Mouse (Mus musculus) intestine, postnatal 0 days (tissue): Measurements from ENCODE around the gene Loxl1. TPM values are rescaled to one million over a fixed set of nuclear protein-coding genes. Genes with fewer than 3 reads are reported as not detected.

Source experiments
- ATAC-seq: fragments of 200-750 bp; cut with Nextera tagmentation; 2 replicates; pipeline ENCODE4 v1.8.0; 2017; ENCODE audit warnings: mild to moderate bottlenecking, moderate TSS enrichment, moderate library complexity
- H3K27ac ChIP-seq: fragments of 300-500 bp; sonication (generic); 2 replicates; pipeline ENCODE4 v1.5.1; 2014; ENCODE audit warnings: mild to moderate bottlenecking, low read depth, low read length, moderate library complexity
- H3K27me3 ChIP-seq: fragments of 300-500 bp; sonication (generic); replicated peaks from 2 replicates; pipeline ENCODE4 v1.6.1; 2014; ENCODE audit warnings: low read length, mixed read lengths; ENCODE audit not compliant: control insufficient read depth, insufficient read depth
- H3K36me3 ChIP-seq: fragments of 300-500 bp; sonication (generic); 2 replicates; pipeline ENCODE4 v1.6.1; 2014; ENCODE audit warnings: mild to moderate bottlenecking, moderate library complexity; ENCODE audit not compliant: control insufficient read depth, insufficient read depth
- H3K4me1 ChIP-seq: fragments of 300-500 bp; sonication (generic); replicated peaks from 2 replicates; pipeline ENCODE4 v1.6.1; 2014; ENCODE audit warnings: antibody characterized with exemption, low read length, mixed read lengths; ENCODE audit not compliant: control insufficient read depth, insufficient read depth
- H3K4me2 ChIP-seq: fragments of 300-500 bp; sonication (generic); replicated peaks from 2 replicates; pipeline ENCODE4 v1.6.1; 2014; ENCODE audit warnings: low read depth, mild to moderate bottlenecking, moderate library complexity
- H3K4me3 ChIP-seq: fragments of 300-500 bp; sonication (generic); 2 replicates; pipeline ENCODE4 v1.5.1; 2014; ENCODE audit warnings: low read depth, low read length
- H3K9ac ChIP-seq: fragments of 300-500 bp; sonication (generic); 2 replicates; pipeline ENCODE4 v1.6.1; 2014; ENCODE audit warnings: mild to moderate bottlenecking, low read depth, low read length
- H3K9me3 ChIP-seq: fragments of 300-500 bp; sonication (generic); 2 replicates; pipeline ENCODE4 v1.6.1; 2016; ENCODE audit warnings: mixed run types; ENCODE audit not compliant: control insufficient read depth
- CTCF ChIP-seq: sonication (generic); IDR thresholded peaks from 2 replicates; pipeline ENCODE4 v1.5.1; 2016; ENCODE audit warnings: low read depth, mild to moderate bottlenecking, control low read depth, antibody characterized with exemption, moderate library complexity
- WGBS: fragments of 180-500 bp; shearing (Covaris S2); extraction: QIAGEN DNeasy Blood & Tissue Kit; methylation state at CpG from one replicate; pipeline ENCODE4 v1.1.7; 2014; 5-methylcytosine and 5-hydroxymethylcytosine counted together
- polyA plus RNA-seq: library from polyadenylated mRNA; unstranded; fragments of >200 nt; fragmentation: Nextera tagmentation; extraction: Ambion mirVana; gene quantifications from 2 replicates; pipeline ENCODE4 v1.2.1, GENCODE M21; 2015

The Loxl1 gene
- polyA plus RNA-seq, 1 experiment from 2014 or later = 21.6 TPM

DNA sequence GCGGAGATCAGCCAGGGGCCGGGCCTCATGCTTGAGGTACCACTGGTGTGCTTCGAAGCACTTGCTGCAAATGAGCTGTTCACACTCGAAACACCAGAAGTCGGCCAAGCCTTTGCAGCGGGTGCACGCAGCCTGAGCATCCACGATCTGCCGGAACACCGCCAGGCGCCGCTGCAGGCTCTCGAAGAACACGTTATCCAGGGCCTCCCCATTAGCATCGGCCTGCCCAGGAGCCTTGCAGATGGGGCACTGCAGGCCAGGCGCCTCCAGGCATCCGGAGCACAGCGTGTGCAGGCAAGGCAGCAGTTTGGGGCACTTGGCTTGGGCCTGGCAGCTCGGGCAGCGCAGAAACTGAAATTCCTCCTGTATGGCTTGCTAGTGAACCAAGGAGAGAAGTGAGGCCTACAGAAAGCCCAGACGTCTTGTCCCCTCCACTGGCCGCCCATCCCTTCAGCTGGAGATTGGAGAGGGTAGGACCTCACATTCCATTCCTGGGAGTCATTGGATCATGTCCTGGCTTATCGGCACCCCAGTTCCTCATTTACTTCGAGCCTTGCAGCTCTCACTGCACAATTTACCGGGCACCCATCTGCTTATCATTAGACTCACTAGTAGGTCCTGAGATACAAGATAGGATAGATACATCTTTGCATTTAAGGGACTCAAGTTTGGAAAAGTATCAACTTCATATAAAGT, 65.8 kb downstream of the Loxl1 start:
- no peak overlapping the region for H3K9ac ChIP-seq
- peak; percentile 55; the same call in 1 of the 2 replicates for ATAC-seq
- no peaks in the 10 kb centered on the region for H3K27me3 ChIP-seq
- no peak overlapping the region for H3K27ac ChIP-seq
- H3K36me3 ChIP-seq = no peaks in the 10 kb centered on the region
- H3K4me1 ChIP-seq = no peaks in the 10 kb centered on the region; the same call in 1 of the 2 replicates
- WGBS = 13% methylated on average over 25 of the region's 25 CpGs
- TF ChIP-seq CTCF = peak; percentile 92
- peak overlapping the region; percentile 21; the same call in 1 of the 2 replicates for H3K4me3 ChIP-seq
- peak overlapping the region; percentile 84 for H3K4me2 ChIP-seq
- no peaks in the 10 kb centered on the region for H3K9me3 ChIP-seq

DNA sequence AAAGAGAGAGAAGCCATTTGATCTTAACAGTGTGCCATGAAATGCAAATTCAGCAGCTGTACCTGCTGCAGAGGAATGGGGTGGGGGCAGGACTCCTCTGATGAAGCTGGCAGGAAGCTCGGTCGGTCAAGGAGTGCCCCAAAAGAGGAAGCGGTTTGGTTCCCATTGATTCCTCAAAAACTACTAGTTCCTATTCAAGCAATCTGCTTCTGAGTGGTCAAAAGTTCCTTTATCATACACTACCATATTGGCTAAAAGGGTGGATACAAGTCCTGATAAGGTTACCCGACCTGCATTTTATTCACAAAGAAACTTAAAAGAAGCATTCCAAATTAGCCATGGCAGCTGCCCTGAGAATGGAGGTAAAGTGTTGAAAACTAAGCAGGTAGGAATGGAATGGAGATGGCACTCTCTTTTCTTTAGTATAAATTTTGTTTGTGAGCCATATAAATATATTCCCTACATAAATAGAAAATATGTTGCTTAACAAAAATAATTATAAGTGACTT, 66.8 kb downstream of the Loxl1 start:
- no peak for ATAC-seq
- WGBS = 78% methylated on average over 4 of the region's 4 CpGs
- Histone ChIP-seq H3K4me3 (no peak overlapping the region), H3K27ac (no peak overlapping the region), H3K9ac (no peak overlapping the region), H3K4me1 (no peaks in the 10 kb centered on the region; the same call in 1 of the 2 replicates), H3K36me3 (no peaks in the 10 kb centered on the region), H3K27me3 (no peaks in the 10 kb centered on the region), H3K4me2 (no peak overlapping the region), H3K9me3 (no peaks in the 10 kb centered on the region)
- TF ChIP-seq CTCF = no peak

DNA sequence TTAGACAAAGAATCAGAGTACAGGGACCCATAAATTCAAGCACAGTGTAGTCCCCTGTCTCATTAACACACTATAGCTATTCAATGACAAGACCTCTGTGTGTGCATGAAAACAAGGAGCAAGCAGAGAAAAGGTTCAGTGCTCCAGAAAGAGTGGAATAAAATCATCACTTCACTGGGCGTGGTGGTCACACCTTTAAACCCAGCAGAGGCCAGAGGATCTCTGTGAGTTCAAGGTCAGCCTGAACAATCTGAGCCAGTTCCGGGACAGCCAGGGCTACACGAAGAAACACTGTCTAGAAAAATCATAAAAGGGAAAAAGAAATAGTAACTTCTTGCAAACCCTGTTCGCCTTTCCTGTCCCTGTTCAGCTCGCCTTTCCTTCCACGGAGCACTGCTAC, 69.3 kb downstream of the Loxl1 start:
- no peak for ATAC-seq
- WGBS = 53% methylated on average over 6 of the region's 6 CpGs

DNA sequence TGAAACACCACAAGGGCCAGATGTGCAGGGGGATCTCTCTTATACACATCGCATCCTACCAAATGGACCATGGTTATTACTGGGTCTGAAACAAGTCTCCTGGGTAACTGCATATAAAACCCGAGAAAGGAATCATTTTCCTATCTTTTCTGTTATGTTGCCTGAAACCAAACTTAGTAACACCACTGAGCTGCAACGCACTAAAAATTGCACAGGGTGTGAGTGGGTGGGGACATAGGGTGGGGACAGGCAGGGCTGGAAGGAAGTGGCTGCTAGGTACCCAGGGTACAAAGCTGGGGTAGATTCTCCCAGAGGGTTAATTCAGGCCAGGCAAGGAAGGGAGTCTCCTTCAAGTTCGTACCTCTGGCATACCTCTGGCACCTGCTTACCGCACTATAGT, 70.3 kb downstream of the Loxl1 start:
- no peaks in the 10 kb centered on the region for H3K9me3 ChIP-seq
- H3K27me3 ChIP-seq = no peaks in the 10 kb centered on the region
- 65% methylated on average over 5 of the region's 5 CpGs for WGBS
- H3K4me3 ChIP-seq = no peak overlapping the region
- H3K36me3 ChIP-seq = peaks cover 6% of the 10 kb centered on the region; the same call in 1 of the 2 replicates
- no peaks in the 10 kb centered on the region; the same call in 1 of the 2 replicates for H3K4me1 ChIP-seq
- no peak for TF ChIP-seq CTCF
- ATAC-seq = no peak
- H3K27ac ChIP-seq = no peak overlapping the region
- no peak overlapping the region for H3K9ac ChIP-seq
- H3K4me2 ChIP-seq = peak overlapping the region; percentile 6; the same call in 1 of the 2 replicates

More for the DNA sequence above, 69.3 kb downstream of the Loxl1 start:
- no peak for TF ChIP-seq CTCF
- Histone ChIP-seq H3K9ac (no peak overlapping the region), H3K27me3 (no peaks in the 10 kb centered on the region), H3K9me3 (no peaks in the 10 kb centered on the region), H3K4me2 (no peak overlapping the region), H3K4me3 (no peak overlapping the region), H3K4me1 (no peaks in the 10 kb centered on the region; the same call in 1 of the 2 replicates), H3K36me3 (peaks cover 6% of the 10 kb centered on the region; the same call in 1 of the 2 replicates), H3K27ac (peak overlapping the region; percentile 35; the same call in 1 of the 2 replicates)

DNA sequence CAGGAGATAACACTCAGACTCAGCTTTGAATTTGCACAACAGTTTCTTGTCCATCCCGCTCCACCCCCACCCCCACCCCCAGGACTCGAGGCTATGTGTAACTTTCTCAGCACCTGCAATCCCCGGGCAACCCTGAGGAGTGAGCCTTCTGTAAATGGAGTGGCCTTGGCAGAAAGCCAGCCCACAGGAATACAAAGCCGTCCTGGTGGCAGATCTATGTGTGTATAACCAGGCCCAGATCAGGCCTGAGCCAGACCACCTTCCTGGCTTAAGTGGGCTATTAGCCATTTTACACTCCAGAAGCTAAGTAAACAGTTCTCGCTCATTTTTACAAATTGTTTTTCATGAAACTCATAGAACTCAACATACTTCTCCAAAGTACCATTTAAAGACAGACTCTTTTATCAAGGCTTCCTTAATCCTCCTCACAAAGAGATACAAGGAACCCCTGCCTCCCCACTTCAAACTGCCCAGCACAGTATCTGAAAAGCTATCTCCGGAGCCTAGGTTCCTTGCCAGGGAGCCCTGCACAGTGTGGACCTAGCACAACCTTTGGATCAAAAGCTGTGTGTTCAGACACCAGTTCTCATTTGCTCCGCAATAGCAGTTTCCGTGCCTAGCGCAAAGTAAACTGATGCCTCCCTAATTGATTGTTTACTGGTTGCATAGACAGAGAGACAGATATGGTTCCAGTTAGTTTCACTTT, 71.1 kb downstream of the Loxl1 start:
- 28% methylated on average over 9 of the region's 9 CpGs for WGBS
- no peak overlapping the region for H3K27ac ChIP-seq

More for the DNA sequence above, 71.1 kb downstream of the Loxl1 start:
- no peaks in the 10 kb centered on the region; the same call in 1 of the 2 replicates for H3K4me1 ChIP-seq
- no peak overlapping the region for H3K4me3 ChIP-seq
- no peaks in the 10 kb centered on the region for H3K27me3 ChIP-seq
- no peaks in the 10 kb centered on the region for H3K9me3 ChIP-seq
- H3K4me2 ChIP-seq = peak overlapping the region; percentile 6; the same call in 1 of the 2 replicates
- peaks cover 6% of the 10 kb centered on the region; the same call in 1 of the 2 replicates for H3K36me3 ChIP-seq
- H3K9ac ChIP-seq = no peak overlapping the region
- peak; percentile 43; the same call in 1 of the 2 replicates for ATAC-seq
- TF ChIP-seq CTCF = no peak

Other genes with a start within 250 kb of the Loxl1 start
- 0.48 and 0.71 TPM in 2 replicates for gene Stra6, start 249.4 kb downstream of the Loxl1 start, polyA plus RNA-seq
- gene Ccdc33, start 194.4 kb downstream of the Loxl1 start, polyA plus RNA-seq = 0.14 and 0.16 TPM in 2 replicates
- 26.9 and 29.6 TPM in 2 replicates for gene Islr, start 108.9 kb downstream of the Loxl1 start, polyA plus RNA-seq
- 0.27 and 0.35 TPM in 2 replicates for gene Islr2, start 108.9 kb downstream of the Loxl1 start, polyA plus RNA-seq
- 5.3 and 7.1 TPM in 2 replicates for gene Pml, start 63.4 kb downstream of the Loxl1 start, polyA plus RNA-seq
- 15.0 and 15.9 TPM in 2 replicates for gene Stoml1, start 60.0 kb downstream of the Loxl1 start, polyA plus RNA-seq
- gene Tbc1d21, start 57.3 kb upstream of the Loxl1 start, polyA plus RNA-seq = not detected in 2 replicates
- 0.25 and 0.37 TPM in 2 replicates for gene Insyn1, start 175.4 kb upstream of the Loxl1 start, polyA plus RNA-seq
- gene Cd276, start 242.3 kb upstream of the Loxl1 start, polyA plus RNA-seq = 5.6 and 6.2 TPM in 2 replicates